Mouse (Mus musculus) hindbrain, embryonic 16.5 days (tissue): Measurements from ENCODE around the gene Gimap5. TPM values are rescaled to one million over a fixed set of nuclear protein-coding genes. Genes with fewer than 3 reads are reported as not detected.

Experiments
- ATAC-seq: fragments of 200-750 bp; cut with Nextera tagmentation; 2 replicates; pipeline ENCODE4 v1.8.0; 2017; ENCODE audit warnings: moderate TSS enrichment, moderate library complexity
- H3K27ac ChIP-seq: fragments of 300-500 bp; sonication (generic); 2 replicates; pipeline ENCODE4 v1.5.1; 2014; ENCODE audit warnings: low read depth, mild to moderate bottlenecking, control low read depth, low read length, moderate library complexity
- H3K27me3 ChIP-seq: fragments of 300-500 bp; sonication (generic); replicated peaks from 2 replicates; pipeline ENCODE4 v1.6.1; 2014; ENCODE audit warnings: low read length; ENCODE audit not compliant: control insufficient read depth, insufficient read depth
- H3K36me3 ChIP-seq: fragments of 300-500 bp; sonication (generic); 2 replicates; pipeline ENCODE4 v1.6.1; 2014; ENCODE audit warnings: mild to moderate bottlenecking, low read length, moderate library complexity, mixed read lengths; ENCODE audit not compliant: control insufficient read depth, insufficient read depth
- H3K4me1 ChIP-seq: fragments of 300-500 bp; sonication (generic); 2 replicates; pipeline ENCODE4 v1.6.1; 2014; ENCODE audit warnings: low read depth, low read length; ENCODE audit not compliant: control insufficient read depth, insufficient read depth
- H3K4me2 ChIP-seq: fragments of 300-500 bp; sonication (generic); 2 replicates; pipeline ENCODE4 v1.6.1; 2014; ENCODE audit warnings: mild to moderate bottlenecking, low read length, control low read depth, moderate library complexity
- H3K4me3 ChIP-seq: fragments of 300-500 bp; sonication (generic); 2 replicates; pipeline ENCODE4 v1.5.1; 2014; ENCODE audit warnings: mild to moderate bottlenecking, low read length, control low read depth, moderate library complexity
- H3K9ac ChIP-seq: fragments of 300-500 bp; sonication (generic); 2 replicates; pipeline ENCODE4 v1.6.1; 2014; ENCODE audit warnings: low read depth, mild to moderate bottlenecking, control low read depth, low read length, moderate library complexity
- H3K9me3 ChIP-seq: fragments of 300-500 bp; sonication (generic); 2 replicates; pipeline ENCODE4 v1.6.1; 2014; ENCODE audit warnings: mild to moderate bottlenecking, low read length, moderate library complexity; ENCODE audit not compliant: control insufficient read depth
- WGBS: fragments of 180-500 bp; shearing (Covaris S2); extraction: QIAGEN DNeasy Blood & Tissue Kit; methylation state at CpG from one replicate; pipeline ENCODE4 v1.1.7; 2014; 5-methylcytosine and 5-hydroxymethylcytosine counted together
- polyA plus RNA-seq: library from polyadenylated mRNA; unstranded; fragments of >200 nt; fragmentation: Nextera tagmentation; extraction: Ambion mirVana; gene quantifications from 2 replicates; pipeline ENCODE4 v1.2.1, GENCODE M21; 2015

Gene Gimap5
- polyA plus RNA-seq, result 1.5 and 1.8 TPM in 2 replicates

DNA sequence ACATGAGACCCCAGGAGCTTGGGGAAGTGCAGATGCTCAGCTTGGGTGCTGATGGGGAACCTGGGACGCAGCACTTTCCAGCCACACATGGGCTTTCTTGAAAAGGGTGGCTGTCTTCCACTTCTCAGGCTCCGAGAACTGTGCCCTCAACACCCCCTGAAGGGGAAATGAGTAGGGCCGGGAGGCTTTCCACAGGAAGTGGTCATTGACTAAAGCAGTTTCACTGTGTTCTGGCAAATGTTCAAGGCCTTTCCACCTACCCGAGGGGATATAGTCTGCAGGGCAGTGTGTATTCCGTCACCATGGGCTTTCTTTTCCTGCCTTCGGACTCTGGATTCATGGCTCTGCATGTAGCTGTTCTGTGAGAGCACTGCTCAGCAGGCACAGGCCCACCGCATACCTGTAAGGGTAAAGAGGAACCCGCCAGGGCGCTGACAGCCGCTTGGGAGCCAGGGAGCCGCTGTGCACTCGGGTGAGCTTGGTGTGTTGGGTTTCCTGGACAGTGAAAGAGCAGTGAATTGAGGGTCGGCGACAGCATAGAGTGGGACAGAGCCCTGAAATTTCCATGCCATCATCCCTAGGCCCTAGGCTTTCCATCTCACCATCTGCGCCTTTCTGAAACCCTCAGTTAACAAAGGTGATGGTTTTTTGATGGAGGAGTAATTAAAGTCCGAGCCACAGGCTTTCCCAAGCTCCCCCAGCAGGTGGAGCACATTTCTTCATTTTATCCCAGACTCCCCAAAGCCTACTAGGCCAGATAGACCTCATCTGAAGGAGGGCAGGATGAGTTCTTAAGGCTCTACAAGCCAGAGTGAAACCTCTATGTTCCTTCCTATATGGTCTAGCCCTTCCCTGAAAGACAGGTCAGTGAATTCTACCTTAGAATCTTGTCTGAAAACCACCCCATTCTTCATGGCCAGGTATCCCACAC is at the start of gene Gimap5:
TSS of gene Gimap5 (plus strand) at position 239 of the 931 bp plus-strand sequence.
- Histone ChIP-seq H3K27me3 (peaks cover 3% of the 10 kb centered on the region), H3K4me1 (peaks cover 9% of the 10 kb centered on the region), H3K9ac (no peak within 1 kb of the TSS), H3K9me3 (no peaks in the 10 kb centered on the region), H3K4me2 (no peak within 1 kb of the TSS; the same call in 1 of the 2 replicates), H3K4me3 (no peak within 1 kb of the TSS), H3K27ac (no peak within 1 kb of the TSS), H3K36me3 (no peaks in the 10 kb centered on the region)
- no peak for ATAC-seq
- 48% methylated on average over 16 of the region's 16 CpGs for WGBS

- no peak overlapping the region for H3K4me3 ChIP-seq
- no peaks in the 10 kb centered on the region for H3K27me3 ChIP-seq
- H3K36me3 ChIP-seq, result no peaks in the 10 kb centered on the region
- no peaks in the 10 kb centered on the region for H3K9me3 ChIP-seq
- WGBS, result 85% methylated on average over 4 of the region's 4 CpGs
- no peaks in the 10 kb centered on the region for H3K4me1 ChIP-seq
- no peak overlapping the region for H3K27ac ChIP-seq
- ATAC-seq, result no peak
- H3K9ac ChIP-seq, result no peak overlapping the region
- no peak overlapping the region for H3K4me2 ChIP-seq
Measured at GRCm38 (mm10) chr6:48696830-48697554, 49.0 kb upstream of the Gimap5 start.

DNA sequence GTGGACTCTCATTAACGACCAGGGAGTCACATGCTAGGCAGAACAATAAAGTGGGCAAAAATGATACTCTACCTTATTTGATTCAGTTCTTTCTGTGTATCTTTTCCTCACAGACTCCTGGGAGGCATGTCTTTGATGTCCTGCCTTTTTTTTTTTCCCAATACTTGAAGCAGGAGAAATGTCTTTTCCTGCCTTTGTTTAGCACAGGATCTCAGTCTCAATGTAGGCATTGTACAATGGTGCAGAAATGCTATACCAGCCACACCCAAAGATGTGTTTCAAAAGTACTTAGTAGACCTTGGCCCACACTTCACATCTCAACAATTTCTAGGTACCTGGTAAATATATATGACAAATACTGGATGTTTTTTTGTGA is 48.5 kb upstream of the Gimap5 start:
- no peaks in the 10 kb centered on the region for H3K9me3 ChIP-seq
- H3K9ac ChIP-seq, result no peak overlapping the region
- H3K27me3 ChIP-seq, result no peaks in the 10 kb centered on the region
- WGBS, result 63% methylated on average over 1 of the region's 1 CpGs
- no peak overlapping the region for H3K4me2 ChIP-seq
- H3K4me1 ChIP-seq, result no peaks in the 10 kb centered on the region
- no peaks in the 10 kb centered on the region for H3K36me3 ChIP-seq
- ATAC-seq, result no peak
- no peak overlapping the region for H3K4me3 ChIP-seq
- no peak overlapping the region for H3K27ac ChIP-seq

DNA sequence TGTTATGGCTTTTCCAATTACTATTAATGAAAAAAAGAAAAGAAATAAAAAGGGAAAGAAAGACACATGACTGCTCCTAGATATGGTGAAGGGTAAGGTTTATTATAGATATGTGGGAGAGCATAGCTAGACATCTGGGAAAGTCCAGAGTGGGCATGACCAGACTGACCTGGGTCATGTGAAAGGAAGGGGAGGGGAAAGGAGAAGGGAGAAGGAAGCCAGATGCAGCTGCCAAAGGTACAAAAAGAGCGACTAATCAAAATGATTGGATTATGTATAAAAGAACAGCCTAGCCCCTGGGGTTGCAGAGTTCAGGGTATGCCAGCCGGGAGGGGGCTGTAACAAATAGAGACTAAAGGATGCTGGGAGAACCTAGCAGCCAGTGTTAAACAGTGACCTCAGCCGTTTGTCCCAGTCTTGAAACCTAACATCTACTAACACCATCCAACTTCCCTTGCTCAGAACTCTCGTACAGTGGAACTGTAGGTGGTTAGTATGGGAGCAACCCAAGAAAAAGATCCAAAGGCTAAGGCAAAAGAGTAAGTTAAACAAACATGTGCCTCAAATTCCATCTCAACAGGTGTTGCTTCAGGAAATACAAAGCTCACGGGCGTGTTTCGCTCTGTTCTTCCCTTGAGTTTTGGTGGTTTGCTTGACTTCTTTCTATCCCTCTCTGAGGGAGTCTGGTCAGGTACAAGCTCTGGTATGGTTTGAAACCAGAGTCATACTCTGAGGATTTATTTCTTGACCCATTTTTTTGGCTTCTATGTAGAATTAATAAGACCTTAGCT is 47.7 kb upstream of the Gimap5 start:
- WGBS, result 83% methylated on average over 7 of the region's 7 CpGs
- H3K9me3 ChIP-seq, result no peaks in the 10 kb centered on the region
- no peak overlapping the region for H3K4me3 ChIP-seq
- no peaks in the 10 kb centered on the region for H3K4me1 ChIP-seq
- no peak overlapping the region for H3K9ac ChIP-seq
- H3K36me3 ChIP-seq, result no peaks in the 10 kb centered on the region
- no peak overlapping the region for H3K27ac ChIP-seq
- H3K4me2 ChIP-seq, result no peak overlapping the region
- H3K27me3 ChIP-seq, result no peaks in the 10 kb centered on the region
- no peak for ATAC-seq

- no peaks in the 10 kb centered on the region for H3K9me3 ChIP-seq
- H3K27me3 ChIP-seq, result no peaks in the 10 kb centered on the region
- H3K36me3 ChIP-seq, result no peaks in the 10 kb centered on the region
- H3K4me3 ChIP-seq, result no peak overlapping the region
- H3K4me1 ChIP-seq, result no peaks in the 10 kb centered on the region
- no peak overlapping the region for H3K9ac ChIP-seq
- no peak for ATAC-seq
- H3K4me2 ChIP-seq, result no peak overlapping the region
- WGBS, result 83% methylated on average over 3 of the region's 3 CpGs
- no peak overlapping the region for H3K27ac ChIP-seq
Measured at GRCm38 (mm10) chr6:48698888-48699287, 47.1 kb upstream of the Gimap5 start.

DNA sequence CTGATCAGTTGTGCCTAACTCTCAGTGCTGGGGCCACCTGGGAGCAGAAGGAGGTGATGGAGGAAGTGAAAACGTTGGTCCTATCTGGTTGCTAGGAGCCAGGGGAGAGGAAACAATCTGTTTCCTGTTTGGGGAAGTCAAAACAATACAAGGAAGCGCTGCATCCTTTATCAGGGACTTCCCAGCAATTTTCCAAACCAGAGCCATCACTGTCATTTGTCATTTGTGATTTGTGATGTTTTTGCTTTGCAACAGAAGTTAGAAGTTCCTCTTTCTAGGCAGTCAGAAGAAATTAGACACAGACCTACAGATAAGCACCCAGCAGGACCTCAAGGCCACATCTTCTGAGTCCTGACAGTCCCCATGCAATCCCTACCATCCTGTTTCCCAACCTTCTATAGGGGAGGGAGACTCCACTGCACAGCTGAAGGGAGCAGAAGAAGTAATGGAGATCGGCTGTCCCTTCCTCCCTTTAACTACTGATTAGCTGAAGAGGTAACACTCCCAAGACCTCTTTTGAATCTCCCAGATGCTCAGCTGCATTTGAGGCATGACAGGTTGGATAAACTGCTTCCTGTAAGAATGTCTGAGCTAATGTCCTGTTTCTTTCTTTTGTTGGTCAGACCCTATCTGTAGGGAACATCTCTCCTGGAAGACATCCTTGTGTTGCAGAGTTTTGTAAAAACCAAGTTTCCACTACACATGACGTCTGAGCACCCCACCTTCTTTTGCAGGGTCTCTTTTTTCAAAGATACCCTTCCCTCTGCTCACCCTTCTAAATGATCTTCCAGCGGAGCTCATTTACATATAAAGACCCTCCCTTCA is 45.5 kb upstream of the Gimap5 start:
- H3K4me3 ChIP-seq, result no peak overlapping the region
- no peaks in the 10 kb centered on the region for H3K36me3 ChIP-seq
- no peak overlapping the region for H3K27ac ChIP-seq
- no peaks in the 10 kb centered on the region for H3K4me1 ChIP-seq
- ATAC-seq, result no peak
- no peak overlapping the region for H3K4me2 ChIP-seq
- no peak overlapping the region for H3K9ac ChIP-seq
- H3K27me3 ChIP-seq, result no peaks in the 10 kb centered on the region
- 62% methylated on average over 5 of the region's 5 CpGs for WGBS
- no peaks in the 10 kb centered on the region for H3K9me3 ChIP-seq

DNA sequence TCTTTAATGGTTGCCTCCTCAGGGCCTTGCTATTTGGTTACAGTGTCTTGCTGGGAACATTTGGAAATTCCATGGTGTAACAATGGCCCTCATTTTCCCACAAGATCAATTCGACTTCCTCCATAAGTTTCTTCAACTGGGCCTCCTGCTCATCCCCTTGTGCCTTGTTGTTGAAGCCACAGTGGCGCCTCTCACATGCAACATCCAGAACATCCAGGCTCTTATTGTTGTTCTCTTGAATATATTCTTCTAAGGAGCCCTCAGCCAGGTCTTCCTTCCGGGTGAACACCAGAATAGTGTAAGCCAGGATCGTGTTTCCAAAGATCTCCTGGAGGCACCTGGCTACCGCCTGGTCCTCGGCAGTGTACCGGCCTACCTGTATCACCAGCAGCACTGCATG is 43.9 kb upstream of the Gimap5 start:
- no peaks in the 10 kb centered on the region for H3K36me3 ChIP-seq
- H3K4me3 ChIP-seq, result no peak overlapping the region
- H3K4me1 ChIP-seq, result no peaks in the 10 kb centered on the region
- ATAC-seq, result no peak
- no peak overlapping the region for H3K4me2 ChIP-seq
- WGBS, result 90% methylated on average over 7 of the region's 7 CpGs
- H3K27ac ChIP-seq, result no peak overlapping the region
- no peaks in the 10 kb centered on the region for H3K9me3 ChIP-seq
- no peak overlapping the region for H3K9ac ChIP-seq
- no peaks in the 10 kb centered on the region for H3K27me3 ChIP-seq

GRCm38 (mm10) chr6:48702601-48703000 is 43.4 kb upstream of the Gimap5 start:
- Histone ChIP-seq H3K9me3 (no peaks in the 10 kb centered on the region), H3K4me1 (no peaks in the 10 kb centered on the region), H3K4me2 (no peak overlapping the region), H3K36me3 (no peaks in the 10 kb centered on the region), H3K27me3 (no peaks in the 10 kb centered on the region), H3K9ac (no peak overlapping the region), H3K4me3 (no peak overlapping the region), H3K27ac (no peak overlapping the region)
- no peak for ATAC-seq
- 76% methylated on average over 5 of the region's 5 CpGs for WGBS
